ENCODE assay signal across 20 mouse cellular contexts in genomic region chr12:101892832-101893231, GRCm38 (mm10).
"Had no signal": no experiment of that assay in that cellular context is flagged by ENCODE, and none has a peak within 500 bp of the region (broad histone marks: within the 10 kb centered on the region; RNA-seq: fewer than 3 reads in every experiment).

No protein-coding gene starts in this region.

- H3K4me2 ChIP-seq: limb, embryonic 13.5 days; liver, embryonic 12.5 days; liver, embryonic 15.5 days; midbrain, embryonic 13.5 days; neural tube, embryonic 13.5 days had no signal

- H3K27ac ChIP-seq: limb, embryonic 10.5 days; limb, embryonic 13.5 days; liver, embryonic 12.5 days; liver, embryonic 15.5 days; midbrain, embryonic 10.5 days; midbrain, embryonic 13.5 days; neural tube, embryonic 13.5 days had no signal

- H3K9me3 ChIP-seq: limb, embryonic 10.5 days; limb, embryonic 13.5 days; liver, embryonic 12.5 days; liver, embryonic 15.5 days; megakaryocyte, embryonic 14.5 days; midbrain, embryonic 10.5 days; midbrain, embryonic 13.5 days; neural tube, embryonic 13.5 days had no signal

- H3K4me3 ChIP-seq: limb, embryonic 10.5 days; limb, embryonic 13.5 days; liver, embryonic 12.5 days; liver, embryonic 15.5 days; megakaryocyte, embryonic 14.5 days; midbrain, embryonic 10.5 days; midbrain, embryonic 13.5 days; myocyte; neural tube, embryonic 13.5 days had no signal

- H3K4me1 ChIP-seq: limb, embryonic 10.5 days; limb, embryonic 13.5 days; liver, embryonic 12.5 days; liver, embryonic 15.5 days; midbrain, embryonic 10.5 days; midbrain, embryonic 13.5 days; neural tube, embryonic 13.5 days had no signal

- DNase-seq: kidney, adult 18-20 months; kidney, adult 9 months; kidney, postnatal 14 days; liver; lung, adult 2 months; lung, postnatal 14 days; lung, postnatal 4 days; retina, postnatal 1 day; right cerebral cortex, postnatal 4 days; thymus, postnatal 25 days had no signal

- H3K9ac ChIP-seq: limb, embryonic 13.5 days; liver, embryonic 12.5 days; liver, embryonic 15.5 days; midbrain, embryonic 13.5 days; neural tube, embryonic 13.5 days had no signal

- H3K27me3 ChIP-seq: limb, embryonic 13.5 days; liver, embryonic 12.5 days; liver, embryonic 15.5 days; megakaryocyte, embryonic 14.5 days; midbrain, embryonic 13.5 days; neural tube, embryonic 13.5 days had no signal

- ATAC-seq: liver, embryonic 12.5 days; midbrain, embryonic 13.5 days; midbrain, embryonic 16.5 days had no signal
